Mouse (Mus musculus) limb, embryonic 14.5 days (tissue): Measurements from ENCODE around the gene Klhdc10. TPM values are rescaled to one million over a fixed set of nuclear protein-coding genes. Genes with fewer than 3 reads are reported as not detected.
A peak's percentile ranks its signal among the peaks of the same experiment; 100 is the strongest.

Source experiments
- ATAC-seq: fragments of 200-750 bp; cut with Nextera tagmentation; 2 replicates; pipeline ENCODE4 v1.8.0; 2017; ENCODE audit warnings: low read depth, moderate number of reproducible peaks, moderate TSS enrichment; ENCODE audit not compliant: low FRiP score
- DNase-seq: peaks from one replicate; pipeline ENCODE4 v3.0.0-alpha.2; 2015; ENCODE audit warnings: low spot score
- H3K27ac ChIP-seq: fragments of 300-500 bp; sonication (generic); replicated peaks from 2 replicates; pipeline ENCODE4 v1.5.1; 2014; ENCODE audit warnings: low read depth, mild to moderate bottlenecking, low read length, moderate library complexity, mixed read lengths
- H3K27me3 ChIP-seq: fragments of 300-500 bp; sonication (generic); 2 replicates; pipeline ENCODE4 v1.6.1; 2014; ENCODE audit warnings: low read length, mixed read lengths; ENCODE audit not compliant: control insufficient read depth, insufficient read depth
- H3K36me3 ChIP-seq: fragments of 300-500 bp; sonication (generic); 2 replicates; pipeline ENCODE4 v1.6.1; 2014; ENCODE audit warnings: mild to moderate bottlenecking, low read length, moderate library complexity, mixed read lengths; ENCODE audit not compliant: control insufficient read depth, insufficient read depth
- H3K4me1 ChIP-seq: fragments of 300-500 bp; sonication (generic); 2 replicates; pipeline ENCODE4 v1.6.1; 2014; ENCODE audit warnings: antibody characterized with exemption, low read length, mixed read lengths; ENCODE audit not compliant: control insufficient read depth, insufficient read depth
- H3K4me2 ChIP-seq: fragments of 300-500 bp; sonication (generic); replicated peaks from 2 replicates; pipeline ENCODE4 v1.6.1; 2014; ENCODE audit warnings: low read depth, mild to moderate bottlenecking, low read length, moderate library complexity; ENCODE audit not compliant: severe bottlenecking
- H3K4me3 ChIP-seq: fragments of 300-500 bp; sonication (generic); replicated peaks from 2 replicates; pipeline ENCODE4 v1.5.1; 2014; ENCODE audit warnings: low read length
- H3K9ac ChIP-seq: fragments of 300-500 bp; sonication (generic); 2 replicates; pipeline ENCODE4 v1.6.1; 2014; ENCODE audit warnings: mild to moderate bottlenecking, low read depth, low read length, moderate library complexity; ENCODE audit not compliant: severe bottlenecking
- H3K9me3 ChIP-seq: fragments of 300-500 bp; sonication (generic); 2 replicates; pipeline ENCODE4 v1.6.1; 2016; ENCODE audit warnings: low read length; ENCODE audit not compliant: control insufficient read depth
- POLR2A ChIP-seq: fragments of 200-500 bp; IDR thresholded peaks from 2 replicates; pipeline ENCODE4 v1.8.0; 2012; ENCODE audit warnings: inconsistent platforms, mild to moderate bottlenecking, moderate library complexity, borderline replicate concordance; ENCODE audit not compliant: insufficient read depth, insufficient read length; ENCODE audit errors: extremely low read depth
- WGBS: fragments of 180-500 bp; shearing (Covaris S2); extraction: QIAGEN DNeasy Blood & Tissue Kit; methylation state at CpG from one replicate; pipeline ENCODE4 v1.1.7; 2014; 5-methylcytosine and 5-hydroxymethylcytosine counted together
- polyA plus RNA-seq, 2 experiments: library from polyadenylated mRNA; depleted of rRNA in 1 of 2; stranded (reverse) in 1 of 2; unstranded in 1 of 2; fragments of >200 nt; fragmentation: Nextera tagmentation in 1 of 2; extraction: Ambion mirVana in 1 of 2; gene quantifications; 2 replicates each; pipeline versions ENCODE4 v1.2.1 to v1.2.3; 2012 to 2014

Gene Klhdc10
- 106 and 110 TPM in 2 replicates for polyA plus RNA-seq (2012; rRNA removed)
- 39.3 and 42.0 TPM in 2 replicates for polyA plus RNA-seq (2014; fragmentation: Nextera tagmentation; extraction: Ambion mirVana)

- Histone ChIP-seq H3K4me2 (peak within 1 kb of the TSS; percentile 59), H3K9ac (peak within 1 kb of the TSS; percentile 94), H3K36me3 (no peaks in the 10 kb centered on the region), H3K4me1 (peaks cover 9% of the 10 kb centered on the region), H3K27ac (peak within 1 kb of the TSS; percentile 97), H3K9me3 (no peaks in the 10 kb centered on the region), H3K27me3 (no peaks in the 10 kb centered on the region), H3K4me3 (peak within 1 kb of the TSS; percentile 98)
- peak; percentile 93; the same call in 1 of the 2 replicates for TF ChIP-seq POLR2A
- peak; percentile 99 for ATAC-seq
- WGBS, result under 1% methylated on average over 40 of the region's 41 CpGs
- peak; percentile 98 for DNase-seq
These were observed at the start of gene Klhdc10 for GRCm38 (mm10) chr6:30401308-30402015. Klhdc10 (plus strand) TSS chr6:30401868.

- H3K9ac ChIP-seq, result 0 out of 2 replicates have a peak overlapping the region, but pooled peaks have one; percentile 3
- no peak overlapping the region for H3K27ac ChIP-seq
- no peaks in the 10 kb centered on the region for H3K9me3 ChIP-seq
- H3K27me3 ChIP-seq, result no peaks in the 10 kb centered on the region
- TF ChIP-seq POLR2A, result no peak
- H3K4me1 ChIP-seq, result no peaks in the 10 kb centered on the region
- 45% methylated on average over 8 of the region's 8 CpGs for WGBS
- no peaks in the 10 kb centered on the region for H3K36me3 ChIP-seq
- ATAC-seq (no peak), DNase-seq (no peak)
- no peak overlapping the region for H3K4me3 ChIP-seq
- no peak overlapping the region for H3K4me2 ChIP-seq
These were observed 48.9 kb upstream of the Klhdc10 start for GRCm38 (mm10) chr6:30352762-30353161.

- 72% methylated on average over 8 of the region's 8 CpGs for WGBS
- no peaks in the 10 kb centered on the region for H3K4me1 ChIP-seq
- H3K4me3 ChIP-seq, result no peak overlapping the region
- DNase-seq, result no peak
- H3K36me3 ChIP-seq, result no peaks in the 10 kb centered on the region
- TF ChIP-seq POLR2A, result no peak
- H3K9ac ChIP-seq, result no peak overlapping the region
- no peaks in the 10 kb centered on the region for H3K9me3 ChIP-seq
- no peak overlapping the region for H3K27ac ChIP-seq
- ATAC-seq, result no peak
- H3K4me2 ChIP-seq, result no peak overlapping the region
- H3K27me3 ChIP-seq, result no peaks in the 10 kb centered on the region
These were observed 48.0 kb upstream of the Klhdc10 start for GRCm38 (mm10) chr6:30353661-30354060.

- no peak overlapping the region for H3K9ac ChIP-seq
- no peak overlapping the region for H3K4me2 ChIP-seq
- H3K9me3 ChIP-seq, result no peaks in the 10 kb centered on the region
- H3K4me3 ChIP-seq, result no peak overlapping the region
- ATAC-seq (no peak), DNase-seq (no peak)
- 29% methylated on average over 5 of the region's 5 CpGs for WGBS
- no peaks in the 10 kb centered on the region for H3K27me3 ChIP-seq
- no peak for TF ChIP-seq POLR2A
- no peak overlapping the region for H3K27ac ChIP-seq
- peaks cover 2% of the 10 kb centered on the region; the same call in 1 of the 2 replicates for H3K4me1 ChIP-seq
- no peaks in the 10 kb centered on the region for H3K36me3 ChIP-seq
These were observed 46.9 kb upstream of the Klhdc10 start for GRCm38 (mm10) chr6:30354760-30355159.

- H3K9me3 ChIP-seq, result no peaks in the 10 kb centered on the region
- no peaks in the 10 kb centered on the region for H3K36me3 ChIP-seq
- no peak overlapping the region for H3K27ac ChIP-seq
- H3K4me1 ChIP-seq, result peaks cover 2% of the 10 kb centered on the region; the same call in 1 of the 2 replicates
- no peak for TF ChIP-seq POLR2A
- ATAC-seq (no peak), DNase-seq (no peak)
- WGBS, result 83% methylated on average over 8 of the region's 8 CpGs
- H3K9ac ChIP-seq, result no peak overlapping the region
- no peaks in the 10 kb centered on the region for H3K27me3 ChIP-seq
- no peak overlapping the region for H3K4me3 ChIP-seq
- no peak overlapping the region for H3K4me2 ChIP-seq
These were observed 46.0 kb upstream of the Klhdc10 start for GRCm38 (mm10) chr6:30355701-30356100.
